Comparison of ENCODE assay signal across 8 mouse cellular contexts in the genomic region with DNA sequence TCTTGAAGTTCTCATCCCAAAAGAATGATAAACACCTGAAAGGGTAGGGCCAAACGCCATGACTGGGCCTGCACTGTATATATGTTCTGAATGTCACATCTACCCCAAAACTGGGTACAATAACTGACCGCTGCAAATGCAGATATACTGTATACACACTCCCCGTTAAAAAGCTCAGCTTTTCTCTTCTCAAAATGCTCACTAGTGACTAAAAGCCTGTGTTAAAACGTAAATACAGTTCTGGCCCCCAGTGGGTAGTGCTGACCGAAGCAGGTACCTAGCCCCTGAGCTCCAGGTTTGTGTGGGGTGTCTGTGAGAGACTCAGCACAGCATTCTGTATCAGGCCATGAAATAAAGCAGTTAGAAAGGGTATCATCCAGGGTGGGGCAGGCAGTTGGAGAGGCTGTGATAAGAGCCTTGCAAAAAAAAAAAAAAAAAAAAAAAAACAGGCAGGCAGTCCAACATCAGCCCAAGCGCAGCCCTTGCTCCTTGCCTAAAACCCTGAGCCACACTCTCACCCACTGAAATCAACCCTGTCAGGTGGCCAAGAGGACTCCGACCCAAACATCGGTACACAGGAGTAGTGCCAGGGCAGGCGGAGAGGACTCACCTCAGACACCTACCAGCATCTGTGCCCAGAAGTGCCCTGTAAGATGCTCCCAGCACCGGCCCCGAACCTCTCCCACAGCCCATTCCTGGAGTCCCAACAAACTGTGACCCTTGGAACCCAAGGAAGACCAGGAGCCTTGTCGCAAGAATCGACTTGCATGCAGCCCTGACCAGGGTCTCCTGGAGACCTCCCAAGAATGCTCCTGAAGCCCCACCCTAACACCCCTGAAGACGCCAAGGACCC. TPM values are rescaled to one million over a fixed set of nuclear protein-coding genes. Genes with fewer than 3 reads are reported as not detected.
A peak's percentile ranks its signal among the peaks of the same experiment; 100 is the strongest.
DNase-seq lines count a peak whose midpoint lies in the region; ATAC-seq and TF ChIP-seq lines count a peak whose summit lies in the region.

No protein-coding gene starts in this region.

- H3K9me3 ChIP-seq in lung, embryonic 14.5 days (ENCODE audit: low read depth, low read length) = no peaks in the 10 kb centered on the region
- H3K9me3 ChIP-seq in embryonic facial prominence, embryonic 14.5 days (ENCODE audit: control insufficient read depth, low read length) = no peaks in the 10 kb centered on the region
- no peaks in the 10 kb centered on the region for H3K9me3 ChIP-seq in hindbrain, embryonic 13.5 days

- peak overlapping the region; percentile 89 for H3K4me2 ChIP-seq in lung, embryonic 14.5 days
- H3K4me2 ChIP-seq in embryonic facial prominence, embryonic 14.5 days (ENCODE audit: low read depth, low read length) = peak overlapping the region; percentile 71
- H3K4me2 ChIP-seq in hindbrain, embryonic 13.5 days = peak overlapping the region; percentile 81

- no peak for DNase-seq in lung, embryonic 14.5 days
- no peak for DNase-seq in lung, postnatal 36 days
- no peak for DNase-seq in embryonic facial prominence, embryonic 14.5 days (ENCODE audit: low spot score)
- DNase-seq in liver, adult 2 months (ENCODE audit: extremely low read depth, low read depth, low spot score) = peak; percentile 96
- DNase-seq in spleen, postnatal 14 days (ENCODE audit: low spot score in 2 of 2) = peak; percentile 22 to 38
- DNase-seq in layer of hippocampus, postnatal 10 days (ENCODE audit: low spot score in 2 of 2) = no peak
- no peak for DNase-seq in B cell, adult 2 months

- 50% methylated on average over 14 of the region's 14 CpGs for WGBS in lung, embryonic 14.5 days
- WGBS in embryonic facial prominence, embryonic 14.5 days = 49% methylated on average over 13 of the region's 14 CpGs
- WGBS in hindbrain, embryonic 13.5 days = 57% methylated on average over 14 of the region's 14 CpGs
- 29% methylated on average over 14 of the region's 14 CpGs for WGBS in liver, adult 2 months

- H3K79me2 ChIP-seq in liver, adult 2 months (ENCODE audit: control insufficient read depth, insufficient read depth, low read length) = peaks cover 3% of the 10 kb centered on the region; the same call in 1 of the 2 replicates

- no peak for TF ChIP-seq CTCF in lung, embryonic 14.5 days (IDR thresholded peaks at IDR 0.05; ENCODE audit: low read depth)
- TF ChIP-seq CTCF in liver, adult 2 months (IDR thresholded peaks at IDR 0.05; ENCODE audit: low read depth, low read length) = no peak

- H3K9ac ChIP-seq in lung, embryonic 14.5 days = peak overlapping the region; percentile 77
- peak overlapping the region; percentile 79 for H3K9ac ChIP-seq in embryonic facial prominence, embryonic 14.5 days (ENCODE audit: low read depth, low read length)
- H3K9ac ChIP-seq in hindbrain, embryonic 13.5 days = peak overlapping the region; percentile 84
- peak overlapping the region; percentile 77 for H3K9ac ChIP-seq in liver, adult 2 months (ENCODE audit: low read depth, low read length)

- peak overlapping the region; percentile 72 for H3K4me3 ChIP-seq in lung, embryonic 14.5 days (ENCODE audit: low read depth, low read length)
- peak overlapping the region; percentile 72 for H3K4me3 ChIP-seq in embryonic facial prominence, embryonic 14.5 days (ENCODE audit: low read depth, low read length)
- H3K4me3 ChIP-seq in hindbrain, embryonic 13.5 days = peak overlapping the region; percentile 66
- peak overlapping the region; percentile 76 for H3K4me3 ChIP-seq in liver, adult 2 months (ENCODE audit: insufficient read depth, low read depth, low read length)

- H3K27ac ChIP-seq in lung, embryonic 14.5 days (ENCODE audit: low read depth) = peak overlapping the region; percentile 63
- no peak overlapping the region for H3K27ac ChIP-seq in embryonic facial prominence, embryonic 14.5 days (replicated peaks; ENCODE audit: low read depth, low read length)
- peak overlapping the region; percentile 66; the same call in 1 of the 2 replicates for H3K27ac ChIP-seq in hindbrain, embryonic 13.5 days
- peak overlapping the region; percentile 69 for H3K27ac ChIP-seq in liver, adult 2 months (replicated peaks; ENCODE audit: insufficient read depth, low read depth, low read length)

- no peaks in the 10 kb centered on the region for H3K27me3 ChIP-seq in lung, embryonic 14.5 days (ENCODE audit: insufficient read depth, low read length)
- no peaks in the 10 kb centered on the region for H3K27me3 ChIP-seq in embryonic facial prominence, embryonic 14.5 days (replicated peaks; ENCODE audit: control insufficient read depth, insufficient read depth, low read length)
- no peaks in the 10 kb centered on the region for H3K27me3 ChIP-seq in hindbrain, embryonic 13.5 days
- H3K27me3 ChIP-seq in liver, adult 2 months (ENCODE audit: control insufficient read depth, insufficient read depth, low read length) = no peaks in the 10 kb centered on the region

- peaks cover 4% of the 10 kb centered on the region; the same call in 1 of the 2 replicates for H3K36me3 ChIP-seq in lung, embryonic 14.5 days (ENCODE audit: insufficient read depth)
- H3K36me3 ChIP-seq in embryonic facial prominence, embryonic 14.5 days (ENCODE audit: control insufficient read depth, insufficient read depth, low read length) = no peaks in the 10 kb centered on the region
- peaks cover 8% of the 10 kb centered on the region; the same call in 1 of the 2 replicates for H3K36me3 ChIP-seq in hindbrain, embryonic 13.5 days
- no peaks in the 10 kb centered on the region for H3K36me3 ChIP-seq in liver, adult 2 months (ENCODE audit: control insufficient read depth, insufficient read depth, low read length)

- ATAC-seq in lung, embryonic 14.5 days (ENCODE audit: insufficient read depth) = 0 out of 2 replicates have a peak, but pooled peaks have one; percentile 1
- no peak for ATAC-seq in embryonic facial prominence, embryonic 14.5 days (ENCODE audit: low read depth)
- peak; percentile 12; the same call in 1 of the 2 replicates for ATAC-seq in hindbrain, embryonic 13.5 days (ENCODE audit: low FRiP score)

- H3K4me1 ChIP-seq in lung, embryonic 14.5 days (ENCODE audit: insufficient read depth) = peaks cover 6% of the 10 kb centered on the region; the same call in 1 of the 2 replicates
- H3K4me1 ChIP-seq in embryonic facial prominence, embryonic 14.5 days (ENCODE audit: control insufficient read depth, insufficient read depth, low read length) = 0 out of 2 replicates have a peak, but pooled peaks cover 10% of the 10 kb centered on the region
- H3K4me1 ChIP-seq in hindbrain, embryonic 13.5 days (replicated peaks) = peaks cover 41% of the 10 kb centered on the region
- H3K4me1 ChIP-seq in liver, adult 2 months (ENCODE audit: control insufficient read depth, insufficient read depth, low read length) = peaks cover 6% of the 10 kb centered on the region

- TF ChIP-seq POLR2A in liver, adult 2 months (IDR thresholded peaks at IDR 0.05; ENCODE audit: extremely low read depth, insufficient read depth, low read length) = no peak

RNA-seq across cellular contexts. Expression of gene Stx2, which starts 1.0 kb away (rescaled TPM):
- polyA plus RNA-seq in lung, embryonic 14.5 days (2014; fragmentation: Nextera tagmentation; extraction: Ambion mirVana) = 27.1 and 28.5 TPM in 2 replicates
- 34.5 and 38.8 TPM in 2 replicates for polyA plus RNA-seq in embryonic facial prominence, embryonic 14.5 days (2014; fragmentation: Nextera tagmentation; extraction: Ambion mirVana)
- polyA plus RNA-seq in hindbrain, embryonic 13.5 days (2015; fragmentation: Nextera tagmentation; extraction: Ambion mirVana) = 18.0 and 21.1 TPM in 2 replicates
- 9.4 and 9.7 TPM in 2 replicates for total RNA-seq in liver, adult 2 months (2014; rRNA removed)
- 12.2 and 13.0 TPM in 2 replicates for polyA plus RNA-seq in liver, adult 2 months (2012; rRNA removed)
- 10 to 100 TPM; 31.9 to 33.2 TPM for total RNA-seq in layer of hippocampus, postnatal 10 days (2021)

RNA-seq across cellular contexts. Expression of gene Ran, which starts 12.5 kb away (rescaled TPM):
- 737 and 751 TPM in 2 replicates for polyA plus RNA-seq in lung, embryonic 14.5 days (2014; fragmentation: Nextera tagmentation; extraction: Ambion mirVana)
- polyA plus RNA-seq in embryonic facial prominence, embryonic 14.5 days (2014; fragmentation: Nextera tagmentation; extraction: Ambion mirVana) = 442 and 465 TPM in 2 replicates
- 416 and 421 TPM in 2 replicates for polyA plus RNA-seq in hindbrain, embryonic 13.5 days (2015; fragmentation: Nextera tagmentation; extraction: Ambion mirVana)
- 90.9 and 99.5 TPM in 2 replicates for total RNA-seq in liver, adult 2 months (2014; rRNA removed)
- 46.8 and 50.5 TPM in 2 replicates for polyA plus RNA-seq in liver, adult 2 months (2012; rRNA removed)
- total RNA-seq in layer of hippocampus, postnatal 10 days (2021) = 100 to 1,000 TPM; 164 to 177 TPM

RNA-seq across cellular contexts. Expression of gene Rimbp2, which starts 54.0 kb away (rescaled TPM):
- polyA plus RNA-seq in lung, embryonic 14.5 days (2014; fragmentation: Nextera tagmentation; extraction: Ambion mirVana) = 0.28 TPM in 1 of 2 replicates, not detected in the other
- 0.21 and 0.66 TPM in 2 replicates for polyA plus RNA-seq in embryonic facial prominence, embryonic 14.5 days (2014; fragmentation: Nextera tagmentation; extraction: Ambion mirVana)
- polyA plus RNA-seq in hindbrain, embryonic 13.5 days (2015; fragmentation: Nextera tagmentation; extraction: Ambion mirVana) = 4.2 and 5.1 TPM in 2 replicates
- not detected in 2 replicates for total RNA-seq in liver, adult 2 months (2014; rRNA removed)
- not detected in 2 replicates for polyA plus RNA-seq in liver, adult 2 months (2012; rRNA removed)
- 10 to 100 TPM; 91.4 to 98.4 TPM for total RNA-seq in layer of hippocampus, postnatal 10 days (2021)

Comparison
In these comparisons a context has a peak if more than half of its experiments do, and no peak if none do; other contexts are left out.
1. DNase-seq: peak in liver, adult 2 months (single experiment) and spleen, postnatal 14 days (2 of 2); none in lung, embryonic 14.5 days (single experiment), lung, postnatal 36 days (single experiment), embryonic facial prominence, embryonic 14.5 days (single experiment), layer of hippocampus, postnatal 10 days (0 of 2) and B cell, adult 2 months (0 of 2).
2. Peak in every context shown above with its lines, with median percentiles within 50 percentile points of each other: H3K4me2 ChIP-seq, H3K4me3 ChIP-seq and H3K9ac ChIP-seq.